Mouse (Mus musculus) heart, postnatal 0 days (tissue): ENCODE measurements around the gene Prkag1.

ENCODE experiments used
- CTCF ChIP-seq: IDR thresholded peaks from 2 replicates; pipeline ENCODE4 v1.5.1; 2016; ENCODE audit warnings: antibody characterized with exemption, control low read depth, low read depth
- EP300 ChIP-seq: IDR thresholded peaks from 2 replicates; pipeline ENCODE4 v1.6.1; 2016; ENCODE audit warnings: antibody characterized with exemption, low read depth

- TF ChIP-seq CTCF = no peak
- no peak for TF ChIP-seq EP300
Measured at GRCm38 (mm10) chr15:98809390-98809789, 21.9 kb downstream of the Prkag1 start, which contains the start of gene Ddn.
